Mouse (Mus musculus) spleen, adult 18-20 months (tissue): ENCODE data around the gene Uggt2.
A peak's percentile ranks its signal among the peaks of the same experiment; 100 is the strongest.
"Not testable (repeated sequence)": the region's sequence is repeated elsewhere in the genome, so short reads cannot be mapped to it uniquely, and the experiment has no call there.

Experiments
- DNase-seq, 2 experiments: peaks; one replicate each; pipeline ENCODE4 v3.0.0; 2022; ENCODE audit warnings: mixed read lengths in 2 of 2

Uggt2 gene

GRCm38 (mm10) chr14:119027675-119028253 is 71.5 kb downstream of the Uggt2 start:
- no peak for DNase-seq

- peak; percentile 23 to 54 for DNase-seq
Measured at GRCm38 (mm10) chr14:119027130-119027529, 72.1 kb downstream of the Uggt2 start.

DNA sequence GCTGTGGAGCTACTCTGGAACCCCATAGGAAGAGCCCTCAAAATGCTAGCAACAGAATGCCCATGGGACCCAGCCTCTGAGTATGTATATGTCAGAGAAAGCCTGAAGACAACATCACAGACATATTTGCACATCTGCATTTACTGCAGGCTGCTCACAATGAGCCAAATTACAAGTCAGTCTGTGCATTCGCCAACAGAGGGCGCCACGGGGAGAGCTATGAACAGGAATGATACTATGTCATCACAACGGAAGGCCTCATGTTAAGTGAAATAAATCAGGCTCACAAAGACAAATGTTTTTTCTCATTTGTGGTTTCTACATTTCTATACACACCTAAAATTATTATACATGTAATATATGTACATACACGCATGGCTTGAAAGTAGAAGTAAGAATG is 73.3 kb downstream of the Uggt2 start:
- no peak for DNase-seq

DNA sequence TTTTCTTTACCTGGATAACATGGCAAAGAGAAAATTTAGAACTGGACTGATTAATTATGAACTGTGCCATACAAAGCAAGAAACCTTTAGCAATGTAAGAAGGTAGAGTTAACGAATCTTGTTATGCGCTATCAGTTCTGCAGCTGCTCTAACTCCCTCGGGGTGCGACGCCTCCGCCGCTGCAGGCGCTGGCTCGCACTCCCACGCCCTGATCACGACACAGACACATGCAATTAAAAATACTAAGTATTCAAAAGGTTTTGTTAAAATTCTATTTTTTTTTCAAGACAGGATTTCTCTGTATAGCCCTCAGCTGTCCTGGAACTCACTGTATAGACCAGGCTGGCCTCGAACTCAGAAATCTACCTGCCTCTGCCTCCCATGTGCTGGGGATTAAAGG is 85.7 kb downstream of the Uggt2 start:
- DNase-seq, result no peak

- DNase-seq, result peak in 1 of 2 experiments; percentile 23
Measured at GRCm38 (mm10) chr14:119012607-119013431, 86.4 kb downstream of the Uggt2 start.

DNA sequence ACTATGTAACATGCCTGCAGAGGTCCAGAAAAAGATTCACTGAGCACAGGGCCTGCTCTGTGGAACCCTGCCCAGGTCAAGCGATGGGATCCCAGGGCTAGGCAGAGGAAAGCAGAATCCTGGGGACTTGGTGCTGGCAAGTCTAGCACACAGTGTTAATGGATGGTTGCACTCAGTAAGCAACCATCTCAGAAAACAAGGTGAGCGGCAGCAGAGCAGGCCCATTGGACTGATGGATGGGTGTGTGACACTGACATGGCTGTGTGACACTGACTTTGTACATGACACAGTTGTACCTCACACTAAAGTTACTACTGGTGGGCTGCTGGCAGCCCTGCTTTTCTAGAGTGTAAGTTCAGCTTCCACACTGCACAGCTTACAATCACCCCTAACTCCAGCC is 89.7 kb downstream of the Uggt2 start:
- DNase-seq, result no peak

DNA sequence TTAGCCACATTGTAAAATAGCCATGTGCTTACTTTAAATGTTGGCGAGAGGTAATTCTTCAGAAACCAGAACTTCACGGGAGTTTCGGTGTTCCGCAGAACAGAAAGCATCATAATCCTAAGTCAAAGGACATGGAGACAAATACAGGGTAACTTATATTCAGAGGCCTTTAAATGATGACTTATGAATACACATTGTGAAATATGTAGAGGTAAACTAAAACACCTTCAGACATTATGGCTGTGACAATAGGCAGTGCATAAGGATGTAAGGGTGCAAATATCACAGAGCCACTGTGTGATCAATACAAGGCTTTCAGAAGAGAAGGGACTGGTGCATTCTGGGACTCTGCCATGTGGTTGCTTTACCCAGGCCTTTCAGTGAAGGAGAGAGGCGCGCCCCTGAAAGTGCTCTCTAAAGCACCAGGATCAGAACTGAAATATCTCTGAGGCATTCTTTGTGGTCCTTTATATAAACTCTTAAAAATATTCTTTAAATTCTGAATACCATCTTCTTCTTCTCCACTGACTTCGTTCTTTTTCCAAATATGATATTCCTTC is 91.1 kb downstream of the Uggt2 start:
- DNase-seq, result no peak

GRCm38 (mm10) chr14:119007103-119007951 is 91.9 kb downstream of the Uggt2 start:
- peak; percentile 91 to 92 for DNase-seq

- DNase-seq, result peak in 1 of 2 experiments; percentile 20
Measured at GRCm38 (mm10) chr14:119006441-119007102, 92.7 kb downstream of the Uggt2 start.

GRCm38 (mm10) chr14:119005834-119006233 is 93.4 kb downstream of the Uggt2 start:
- DNase-seq, result no peak

DNA sequence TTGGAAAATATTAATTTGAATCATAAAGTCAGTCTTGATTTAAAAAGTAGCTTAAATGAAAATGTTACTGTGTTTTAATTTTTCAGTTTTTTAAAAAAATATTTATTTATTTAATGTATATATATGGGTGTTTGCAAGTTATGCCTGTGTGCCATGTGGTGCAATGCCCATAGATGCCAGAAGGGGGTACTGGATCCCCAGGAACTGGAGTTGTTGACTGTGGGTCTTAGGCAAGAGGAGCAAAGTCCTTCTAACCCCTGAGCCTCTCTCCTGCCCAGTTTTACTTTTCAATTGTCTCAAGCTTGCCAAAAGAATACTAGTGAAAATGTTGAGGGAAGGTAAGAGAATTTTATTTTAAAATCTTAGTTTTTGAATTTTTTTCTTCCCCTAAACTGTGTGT is 95.9 kb downstream of the Uggt2 start:
- DNase-seq, result peak in 1 of 2 experiments; percentile 51

DNA sequence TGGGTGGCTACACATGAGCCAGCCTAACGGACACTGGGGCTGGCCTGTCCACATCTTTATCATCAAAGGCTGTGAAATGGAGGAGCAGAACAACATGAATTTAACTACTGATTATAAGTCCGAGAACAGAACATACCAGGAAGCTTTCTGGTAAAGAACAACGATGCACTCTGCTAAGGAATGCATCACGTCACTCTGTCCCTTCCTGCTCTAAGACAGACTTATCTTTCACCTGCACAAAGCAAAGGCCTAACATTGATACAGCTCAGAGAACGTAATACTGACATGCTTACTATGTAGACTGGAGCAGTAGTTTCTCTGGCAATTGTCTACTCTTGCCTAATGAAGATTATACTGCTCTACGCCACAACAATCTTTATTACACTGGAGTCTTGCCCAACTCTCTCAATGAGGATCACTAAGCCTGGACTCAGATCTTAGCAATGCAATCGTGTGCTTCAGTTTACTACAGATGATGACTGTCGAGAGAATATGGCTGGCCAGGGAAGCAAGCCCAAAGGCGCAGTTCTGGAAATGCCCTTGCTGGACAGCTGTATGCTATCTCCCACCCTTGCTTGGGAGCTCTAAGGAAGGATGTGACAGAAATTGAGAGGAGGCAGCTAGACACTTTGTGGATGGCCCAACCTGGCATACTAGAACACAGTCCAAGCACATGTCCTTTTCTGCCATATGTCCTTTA is 103.9 kb downstream of the Uggt2 start:
- DNase-seq, result no peak

- DNase-seq, result no peak
Measured at GRCm38 (mm10) chr14:118987523-118988496, 111.4 kb downstream of the Uggt2 start.

GRCm38 (mm10) chr14:118986653-118987522 is 112.3 kb downstream of the Uggt2 start:
- DNase-seq, result peak; percentile 30 to 73

DNA sequence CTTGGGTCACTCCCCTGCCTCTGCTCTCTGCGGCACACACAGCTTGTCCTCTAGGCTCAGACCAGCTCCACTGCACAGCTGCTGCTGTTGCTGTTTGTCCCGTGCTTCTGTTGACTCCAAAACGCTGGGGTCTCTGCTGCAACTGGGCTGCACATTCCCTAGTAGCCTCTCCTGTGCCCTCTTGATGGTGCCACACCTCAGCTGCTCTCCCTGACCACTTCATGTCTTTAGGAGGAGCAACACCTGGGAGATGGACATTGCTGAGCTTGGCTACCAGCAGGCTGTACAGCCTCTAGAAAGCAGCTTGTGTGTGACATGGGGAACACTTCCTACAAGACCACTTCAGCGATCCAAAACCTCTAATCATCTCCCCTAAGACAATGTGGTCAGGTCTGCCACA is 115.1 kb downstream of the Uggt2 start:
- no peak for DNase-seq

- DNase-seq, result no peak
Measured at GRCm38 (mm10) chr14:118983396-118983795, 115.8 kb downstream of the Uggt2 start.

- DNase-seq, result peak in 1 of 2 experiments; percentile 11
Measured at GRCm38 (mm10) chr14:118982429-118983045, 116.7 kb downstream of the Uggt2 start.

- not testable (repeated sequence) for DNase-seq
Measured at GRCm38 (mm10) chr14:118981711-118982428, 117.4 kb downstream of the Uggt2 start.
